Mouse (Mus musculus) T-helper 1 cell (primary cell): ENCODE data around the gene Slc30a9.

Experiments
- in situ Hi-C: fragments of 300-600 bp; cut with MboI, MseI; formaldehyde crosslinking; loops from one replicate; pipeline ENCODE4 v1.15.1; 2025; ENCODE audit warnings: high pct_unique_total_duplicates

Gene Slc30a9

DNA sequence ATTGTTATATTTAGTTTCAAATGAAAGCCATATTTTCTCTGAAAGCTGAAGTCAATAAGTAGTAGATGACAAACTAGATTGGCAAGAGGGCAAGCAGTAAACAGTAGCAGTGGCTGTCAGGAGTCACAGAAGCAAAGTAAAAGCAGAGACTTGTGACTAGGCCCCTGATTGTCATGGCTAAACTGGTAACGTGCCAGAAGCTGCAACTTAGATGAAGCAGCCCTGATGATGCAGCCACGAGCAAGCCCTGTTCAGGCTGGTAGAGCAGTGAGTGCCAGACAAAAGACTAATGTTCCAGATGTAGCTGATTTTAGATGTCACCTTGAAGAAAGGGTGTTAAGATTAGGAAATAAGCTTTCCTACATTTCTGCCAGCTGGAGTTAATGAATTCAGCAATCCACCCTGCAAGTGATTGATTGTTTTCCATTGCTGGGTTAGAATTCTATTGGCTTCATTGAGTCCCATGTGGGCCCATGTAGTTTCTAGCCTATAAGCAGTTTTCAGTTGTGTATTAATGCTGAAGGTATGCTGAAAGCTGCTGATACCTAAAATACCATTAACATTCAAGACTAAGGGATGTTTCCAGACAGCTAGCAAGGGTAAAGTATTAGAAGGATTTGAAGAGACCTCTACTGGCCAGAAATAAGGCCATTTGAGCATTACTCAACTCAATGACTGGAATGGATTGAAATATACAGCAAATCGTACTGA is 5.2 kb downstream of the Slc30a9 start:
- in situ Hi-C loops, result no loop called here

DNA sequence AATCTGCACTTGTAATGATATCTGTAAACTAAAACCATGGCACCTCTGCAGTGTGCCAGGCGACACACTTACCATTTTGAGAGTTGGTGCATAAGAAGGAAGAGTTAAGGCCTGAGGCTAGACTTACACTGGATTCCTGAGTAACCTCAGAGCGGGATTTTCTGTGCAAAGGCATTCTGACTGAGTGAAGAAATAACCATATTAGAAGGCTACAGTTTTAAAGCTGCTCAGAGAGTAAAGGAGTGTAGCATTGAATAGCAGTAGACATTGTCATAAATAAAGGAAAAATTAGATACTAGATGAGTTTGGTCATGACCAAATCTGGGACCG is 5.7 kb downstream of the Slc30a9 start:
- in situ Hi-C loops, result no loop called here

DNA sequence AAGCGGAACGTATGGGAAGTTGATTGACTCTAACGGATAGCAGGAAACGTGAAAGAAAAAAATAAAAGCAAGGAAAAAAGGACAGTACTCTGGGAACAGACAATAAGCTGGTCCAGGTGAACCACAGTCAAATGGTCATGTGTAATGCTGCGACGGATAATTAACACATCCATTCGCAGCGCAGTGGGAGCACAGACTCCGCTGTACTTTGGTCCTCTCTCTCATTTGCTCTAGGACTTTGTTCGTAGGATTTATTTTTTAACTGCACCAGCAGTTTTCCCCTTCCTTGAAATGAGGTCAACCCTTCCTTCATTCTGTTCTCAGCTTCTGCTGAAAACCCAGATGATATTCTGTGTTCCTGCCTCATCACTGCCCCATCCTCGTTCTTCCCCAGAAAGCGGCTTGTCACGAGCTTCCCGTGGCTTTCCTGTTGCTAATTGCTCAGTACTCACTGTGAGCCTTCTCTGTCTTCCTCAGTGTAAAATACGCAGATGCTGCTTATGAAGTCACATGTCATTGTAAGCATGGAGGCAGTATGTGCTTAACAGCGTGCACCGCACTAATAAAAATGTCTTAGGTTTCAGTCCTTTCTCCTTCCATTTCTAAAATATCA is 15.0 kb downstream of the Slc30a9 start:
- in situ Hi-C loops, result no loop called here

DNA sequence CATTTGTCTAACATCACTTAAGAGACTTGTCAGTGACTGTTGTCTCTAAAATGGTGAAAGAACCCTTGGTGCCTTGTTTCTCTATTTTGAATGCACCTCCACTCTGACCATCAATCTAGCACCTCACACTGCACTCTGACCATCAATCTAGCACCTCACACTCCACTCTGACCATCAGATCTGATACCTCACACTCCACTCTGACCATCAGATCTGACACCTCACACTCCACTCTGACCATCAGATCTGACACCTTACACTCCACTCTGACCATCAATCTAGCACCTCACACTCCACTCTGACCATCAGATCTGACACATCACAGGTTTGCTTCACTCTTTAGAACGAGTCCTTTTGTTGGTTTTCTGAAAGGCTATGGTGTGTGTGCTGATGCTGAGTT is 17.3 kb downstream of the Slc30a9 start:
- in situ Hi-C loops, result no loop called here

DNA sequence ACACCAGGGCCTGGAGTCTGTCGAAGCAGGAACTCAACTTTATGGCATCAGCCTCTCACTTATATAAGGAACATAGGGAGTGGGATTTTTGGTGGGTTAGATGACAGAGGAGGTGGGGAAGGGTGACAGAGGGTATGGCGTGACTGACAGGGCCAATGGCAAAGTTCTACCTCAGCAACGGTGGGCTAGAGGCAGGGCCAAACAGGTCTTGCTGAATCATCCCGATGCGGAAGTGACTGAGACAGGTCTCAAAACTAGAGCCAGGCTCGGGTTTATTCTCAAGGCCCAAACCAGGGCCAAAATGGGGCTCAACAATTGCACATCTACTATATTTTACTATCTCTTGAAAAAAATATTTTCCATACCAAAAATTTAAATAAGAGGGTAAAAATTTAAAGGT is 34.1 kb downstream of the Slc30a9 start:
- in situ Hi-C loops, result loop anchor here (25.0 kb wide), 1 partner anchor 1846 kb away; no protein-coding TSS in a partner anchor

DNA sequence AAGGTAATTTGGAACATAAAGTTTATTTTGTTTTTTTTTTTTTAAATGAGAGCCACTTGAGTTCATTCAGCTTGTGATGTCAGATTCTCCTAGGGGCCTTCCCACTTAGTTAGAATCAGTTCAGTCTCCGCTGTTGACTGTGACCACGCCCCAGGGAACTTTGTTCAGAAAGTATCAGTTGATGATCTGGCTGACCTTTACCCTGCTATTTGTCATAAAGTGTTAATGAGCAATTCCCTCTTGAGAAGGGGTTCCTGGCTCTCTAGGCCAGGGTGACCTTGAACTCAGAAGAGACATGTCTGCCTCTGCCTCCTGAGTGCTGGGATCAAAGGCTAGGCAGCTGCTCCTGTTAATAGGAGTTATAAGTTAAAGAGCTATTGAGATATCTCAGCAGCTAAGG is 40.3 kb downstream of the Slc30a9 start:
- in situ Hi-C loops, result loop anchor here (25.0 kb wide), 1 partner anchor 1840 kb away; no protein-coding TSS in a partner anchor

DNA sequence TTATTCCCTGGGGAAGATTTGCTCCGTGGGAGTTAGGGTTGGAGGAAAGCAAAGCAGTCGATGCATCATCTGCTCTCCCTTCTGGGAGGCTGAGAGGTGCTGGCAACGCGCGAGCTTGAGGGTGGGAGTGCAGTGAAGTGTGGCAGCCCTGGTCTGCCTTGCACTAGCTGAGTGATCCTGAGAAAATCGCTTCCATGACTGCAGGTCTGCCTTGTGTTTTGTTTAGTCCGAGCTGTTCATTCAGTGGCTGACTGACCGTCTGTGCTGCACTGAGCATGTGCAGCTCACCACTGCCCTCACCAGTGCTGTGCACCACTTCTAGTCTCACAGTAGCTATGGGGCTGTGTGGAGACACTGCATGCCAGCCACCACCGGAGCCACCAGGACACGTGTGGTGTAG is 42.2 kb downstream of the Slc30a9 start:
- in situ Hi-C loops, result loop anchor here (25.0 kb wide), 1 partner anchor 1838 kb away; no protein-coding TSS in a partner anchor

DNA sequence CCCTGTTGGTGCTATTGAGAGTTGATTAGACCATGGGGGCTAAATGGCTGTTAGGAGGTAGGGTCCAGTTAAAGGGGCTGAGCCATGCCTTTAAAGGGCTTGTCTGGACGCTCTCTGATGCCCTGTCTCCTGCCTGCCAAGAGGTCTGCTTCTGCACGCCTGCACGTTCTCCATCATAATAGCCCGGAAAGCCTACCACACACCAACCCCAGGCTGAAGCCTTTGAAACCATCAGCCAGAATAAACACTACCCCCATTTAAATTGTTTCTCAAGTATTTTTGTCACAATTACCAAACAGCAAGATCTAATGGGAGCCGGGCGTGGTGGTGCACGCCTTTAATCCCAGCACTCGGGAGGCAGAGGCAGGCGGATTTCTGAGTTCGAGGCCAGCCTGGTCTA is 55.6 kb downstream of the Slc30a9 start:
- in situ Hi-C loops, result no loop called here

DNA sequence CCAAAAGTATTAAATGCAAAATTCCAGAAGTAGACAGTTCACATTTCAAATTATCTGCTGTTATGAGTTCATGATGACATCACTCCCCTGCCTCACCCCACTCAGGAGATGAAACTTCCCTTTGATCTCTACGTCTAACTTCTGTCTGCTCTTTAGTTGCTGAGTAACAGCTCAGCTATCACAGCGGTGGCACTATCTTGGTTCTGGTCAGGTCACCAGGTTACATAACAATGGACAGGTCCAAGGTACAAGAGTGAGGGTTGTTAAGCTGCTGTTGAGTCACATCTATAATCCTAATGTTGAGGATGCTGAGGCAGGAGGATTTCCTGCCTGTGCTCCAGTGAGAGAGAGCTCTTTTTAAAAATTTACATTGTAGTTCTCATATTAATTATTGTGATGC is 56.2 kb downstream of the Slc30a9 start:
- in situ Hi-C loops, result no loop called here

DNA sequence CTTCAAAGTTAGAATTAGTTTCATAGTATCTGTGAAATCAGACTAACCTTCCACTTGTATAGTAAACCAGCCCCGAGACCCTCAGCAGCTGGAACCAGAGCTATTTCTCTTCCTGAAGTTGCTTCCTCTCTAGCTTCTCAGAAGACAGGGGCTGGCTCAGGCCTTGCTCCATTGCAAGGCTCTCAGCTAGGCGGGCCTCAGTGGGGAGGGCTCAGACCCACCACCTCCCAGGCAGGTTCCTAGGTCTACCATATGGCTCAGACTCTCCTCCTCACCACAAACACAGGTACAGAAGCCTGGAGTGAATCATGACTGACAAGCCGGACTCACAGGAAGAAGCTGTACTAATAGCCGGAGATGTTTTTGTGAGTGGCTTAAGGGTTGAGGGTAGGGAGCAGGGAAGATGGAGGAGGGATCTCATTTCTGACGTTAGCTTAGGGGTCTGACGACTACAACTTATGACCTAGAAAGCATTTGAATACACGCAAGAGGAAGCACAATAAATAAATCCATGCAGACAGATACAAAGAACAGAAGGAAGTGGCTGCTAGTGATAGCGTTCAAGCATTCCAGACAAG is 70.4 kb downstream of the Slc30a9 start:
- in situ Hi-C loops, result loop anchor here (5.0 kb wide), 1 partner anchor 45 kb away; no protein-coding TSS in a partner anchor

DNA sequence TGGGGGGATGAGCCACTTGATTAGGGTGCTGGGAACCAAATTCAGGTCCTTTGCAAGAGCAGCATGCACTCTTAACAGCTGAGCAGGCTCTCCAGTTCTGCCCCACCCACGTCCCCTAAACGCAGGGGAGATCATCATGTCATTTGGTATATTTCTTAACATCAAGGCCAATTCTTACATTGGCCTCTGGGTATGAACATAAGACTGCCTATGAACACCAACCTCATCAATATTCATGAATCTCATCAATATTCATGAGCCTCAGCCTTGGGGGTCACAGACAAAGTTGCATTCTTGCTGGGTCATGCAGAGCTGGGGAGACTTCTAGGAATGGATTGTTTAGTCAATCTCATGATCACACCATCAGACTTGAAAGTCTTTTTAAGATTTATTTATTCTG is 74.9 kb downstream of the Slc30a9 start:
- in situ Hi-C loops, result no loop called here

DNA sequence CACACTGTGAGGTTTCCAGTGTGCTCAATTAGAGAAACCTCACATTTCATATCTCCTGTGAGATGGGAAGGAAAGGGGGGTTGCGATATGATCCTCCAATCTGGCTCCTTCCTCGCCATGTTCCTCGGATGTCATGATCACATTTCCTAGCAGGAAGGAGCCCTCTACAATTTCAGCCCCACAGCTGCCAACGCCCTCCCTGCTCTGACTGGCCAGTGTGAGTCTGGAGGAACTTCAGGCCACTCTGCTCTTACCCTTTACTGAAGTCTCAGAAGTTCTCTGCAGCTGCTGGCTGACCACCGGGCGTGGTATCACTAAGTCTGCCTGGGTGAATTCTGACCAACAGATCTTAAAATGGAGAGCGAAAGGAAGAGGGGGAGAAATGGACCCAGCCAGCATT is 75.8 kb downstream of the Slc30a9 start:
- in situ Hi-C loops, result no loop called here

DNA sequence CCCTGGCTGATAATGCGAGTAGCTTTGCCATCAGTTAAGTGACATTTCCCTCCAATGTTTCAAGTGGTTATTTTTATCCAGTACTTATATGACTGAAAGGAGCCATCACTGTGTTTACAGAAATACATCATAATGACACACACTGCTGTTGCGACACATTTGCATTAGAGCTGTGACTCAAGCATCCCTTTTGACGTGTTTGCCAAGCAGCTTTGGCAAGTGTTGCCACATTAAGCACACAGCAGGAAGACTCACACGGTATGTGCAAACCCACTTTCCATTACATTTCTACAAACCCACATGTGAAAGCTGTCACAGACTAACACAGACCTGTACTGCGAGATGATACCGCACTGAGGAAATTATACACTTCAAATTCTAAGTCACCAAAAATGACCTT is 87.2 kb downstream of the Slc30a9 start:
- in situ Hi-C loops, result no loop called here

DNA sequence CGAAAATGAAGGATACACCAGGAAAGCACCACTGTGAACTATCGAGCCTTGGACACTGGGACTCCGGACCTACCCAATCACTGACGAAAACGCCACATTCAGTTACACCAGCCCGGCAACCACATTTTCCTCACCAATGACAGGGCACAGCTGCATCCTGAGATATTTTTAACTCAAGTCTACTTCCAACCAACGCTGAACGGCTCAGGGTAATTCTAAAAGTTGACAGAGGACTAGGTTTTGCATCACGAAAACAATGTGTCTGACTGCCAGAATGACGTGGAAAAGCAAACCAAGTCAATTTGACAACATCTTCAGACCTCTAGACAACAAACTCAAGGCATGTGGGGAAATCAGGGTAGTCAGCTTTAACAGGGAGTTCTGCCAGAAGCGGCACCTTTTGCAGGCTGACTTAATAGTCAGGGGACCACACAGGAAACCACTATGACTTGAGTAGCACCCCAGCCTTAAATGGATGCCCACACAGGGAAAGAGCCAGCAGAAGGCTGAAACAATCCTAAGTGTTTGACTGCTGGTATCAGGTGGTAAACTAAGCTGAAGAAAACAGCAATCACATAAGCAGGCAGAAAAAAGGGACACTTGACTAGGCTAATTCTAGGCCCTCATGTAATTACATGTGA is 88.6 kb downstream of the Slc30a9 start:
- in situ Hi-C loops, result no loop called here

DNA sequence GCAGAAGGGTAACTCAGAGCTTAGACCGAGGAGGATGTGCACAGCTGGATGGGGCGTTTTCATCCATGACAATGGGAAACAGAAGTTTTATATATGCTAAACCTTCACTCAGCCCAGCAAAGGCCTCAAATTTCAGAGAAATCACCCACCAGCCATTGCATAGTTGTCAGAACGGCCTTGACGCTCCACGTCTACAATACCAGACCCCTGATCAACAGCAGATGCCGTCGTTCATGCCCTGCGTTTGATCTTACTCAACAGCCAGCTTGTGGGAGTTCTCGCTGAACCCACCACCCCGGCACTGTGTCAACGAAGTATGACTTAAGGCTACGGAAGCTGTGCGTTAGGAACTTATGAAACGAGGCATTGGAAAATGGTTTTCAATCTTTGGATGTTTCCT is 90.4 kb downstream of the Slc30a9 start:
- in situ Hi-C loops, result no loop called here

DNA sequence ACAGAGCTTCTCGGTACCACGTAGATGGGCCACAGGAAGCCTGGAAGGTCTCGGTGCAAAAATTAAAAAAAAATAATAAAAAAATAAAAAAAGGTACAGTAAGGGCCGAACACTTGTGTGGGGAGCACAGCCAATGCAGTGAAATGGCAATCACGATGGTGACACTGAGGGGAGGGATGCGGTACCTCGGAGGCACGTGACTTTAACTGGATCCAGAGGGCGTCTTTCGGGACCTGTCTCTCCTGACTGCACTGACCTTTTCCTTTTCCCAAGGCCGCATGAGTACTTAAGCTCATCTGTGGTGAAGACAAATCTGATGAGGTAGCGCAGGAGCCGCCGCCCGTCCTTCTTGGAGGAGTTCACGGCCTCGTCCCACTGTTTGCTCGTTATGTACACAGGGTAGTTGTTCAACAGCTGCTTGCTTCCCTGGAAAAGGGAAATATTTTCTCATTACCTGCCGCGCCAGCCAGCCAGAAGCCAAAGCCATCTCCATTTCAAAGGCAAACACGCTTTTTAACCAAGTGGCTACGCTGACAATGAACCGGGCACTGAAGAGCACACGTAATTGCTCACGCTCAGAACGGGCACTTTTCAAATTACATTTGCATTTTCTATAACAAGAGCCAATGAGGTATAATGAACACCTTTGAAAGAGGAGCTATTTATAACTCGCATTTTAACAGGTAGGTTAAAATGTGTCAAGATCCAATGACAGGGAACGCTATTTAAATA is 93.3 kb downstream of the Slc30a9 start:
- in situ Hi-C loops, result no loop called here

DNA sequence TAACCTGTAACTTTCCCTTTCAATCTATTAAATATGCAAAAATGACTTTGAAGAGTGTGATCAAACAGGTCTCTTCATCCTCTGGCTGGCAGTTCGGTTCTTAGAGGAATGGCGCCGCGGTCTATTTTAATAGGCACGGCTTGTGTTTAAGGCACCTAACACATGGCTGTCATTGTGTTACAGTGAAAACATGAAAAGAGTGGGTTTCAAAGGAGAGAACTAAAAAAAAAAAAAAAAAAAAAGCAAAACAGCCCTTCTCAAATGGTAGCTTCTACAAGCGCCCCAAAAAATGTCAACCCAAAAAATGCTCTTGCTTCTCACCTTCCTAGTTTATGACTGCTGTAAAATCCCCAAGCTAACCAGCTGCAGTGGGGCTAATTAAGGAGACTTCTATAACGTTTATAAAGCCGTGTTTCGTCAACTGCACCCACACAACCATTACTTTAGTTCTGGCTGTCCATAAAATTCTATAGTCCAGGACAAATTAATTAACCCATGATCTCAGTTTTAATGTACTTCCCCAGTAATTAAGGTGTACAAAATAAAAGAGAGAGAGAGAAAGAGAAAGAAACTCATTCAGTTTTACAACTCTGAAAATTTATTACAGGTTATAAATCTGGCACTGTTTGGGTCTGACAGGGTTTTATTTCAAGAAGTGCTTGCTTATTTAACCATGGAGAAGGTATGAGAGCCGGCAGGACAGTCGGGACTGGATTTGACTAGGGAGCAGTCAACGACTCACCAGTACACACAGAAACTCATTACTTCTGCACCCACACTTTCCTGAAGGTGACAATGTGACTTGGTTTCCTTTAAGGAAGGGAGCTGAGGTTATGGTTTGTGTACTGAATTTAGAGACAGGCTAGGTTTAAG is 94.1 kb downstream of the Slc30a9 start:
- in situ Hi-C loops, result no loop called here

DNA sequence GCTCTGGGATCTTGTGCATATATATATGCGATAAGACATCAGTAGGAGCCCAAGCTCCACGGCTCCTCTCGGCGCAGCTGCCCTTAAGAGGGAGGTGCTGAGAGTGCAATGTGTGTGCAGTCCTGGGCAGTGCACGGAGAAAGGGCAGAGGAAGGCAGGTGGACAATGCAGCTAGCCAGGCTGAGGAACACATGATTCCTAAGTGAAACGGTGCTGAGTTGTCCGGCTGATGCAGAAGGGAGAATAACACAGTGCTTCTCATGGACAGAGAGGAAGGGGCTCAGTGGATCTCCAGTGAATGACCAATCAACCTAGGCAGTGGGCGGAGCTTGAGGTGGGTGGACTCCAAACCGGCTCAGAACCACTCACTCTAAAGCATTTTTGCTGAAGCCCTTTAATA is 94.9 kb downstream of the Slc30a9 start:
- in situ Hi-C loops, result no loop called here

DNA sequence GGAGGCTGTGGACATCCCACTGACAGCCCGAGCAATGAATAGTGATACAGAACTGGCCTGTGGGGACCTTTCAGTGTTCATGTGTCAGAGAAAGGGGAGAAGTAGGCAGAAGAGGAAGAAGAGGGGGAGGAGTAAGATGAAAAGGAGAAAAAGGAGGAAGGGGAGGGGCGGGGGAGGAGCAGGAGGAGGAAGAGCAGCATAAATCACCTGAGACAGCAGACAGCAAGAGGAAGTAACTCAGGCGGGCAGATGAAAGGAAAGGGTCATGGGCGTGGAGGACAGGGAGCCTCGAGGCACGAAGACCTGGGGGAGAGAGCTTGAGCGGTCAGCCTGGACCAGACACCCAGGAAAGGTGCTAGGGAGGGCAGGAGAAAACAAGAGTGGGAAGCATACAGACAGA is 97.6 kb downstream of the Slc30a9 start:
- in situ Hi-C loops, result no loop called here

DNA sequence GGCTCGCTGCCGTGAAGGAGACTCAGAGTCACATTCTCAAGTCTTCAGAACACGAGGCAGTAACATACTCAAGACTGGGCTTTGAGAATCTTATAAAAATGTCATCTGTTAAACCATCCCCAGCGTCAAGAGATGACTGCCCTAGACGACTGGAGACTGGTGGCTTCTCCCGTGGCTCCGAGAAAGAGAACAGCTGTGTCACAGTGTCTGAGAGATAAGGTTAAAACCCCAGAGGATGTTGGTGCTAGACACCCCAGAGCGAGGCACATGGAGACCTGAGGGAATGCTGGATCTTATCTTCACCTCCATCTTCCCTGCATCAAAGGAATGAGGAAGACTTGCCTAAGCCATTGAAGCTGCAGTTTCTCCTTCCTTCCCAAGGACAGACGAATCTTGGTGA is 98.2 kb downstream of the Slc30a9 start:
- in situ Hi-C loops, result no loop called here
